Mouse (Mus musculus) stomach, postnatal 0 days (tissue): ENCODE measurements around the gene Ifi214.
"Not testable (repeated sequence)": the region's sequence is repeated elsewhere in the genome, so short reads cannot be mapped to it uniquely, and the experiment has no call there.

ENCODE experiments used
- CTCF ChIP-seq: IDR thresholded peaks from 2 replicates; pipeline ENCODE4 v1.5.1; 2016; ENCODE audit warnings: antibody characterized with exemption, low read depth, mild to moderate bottlenecking, moderate library complexity
- EP300 ChIP-seq: optimal IDR thresholded peaks from 2 replicates; pipeline ENCODE3; 2016; ENCODE audit warnings: antibody characterized with exemption

DNA sequence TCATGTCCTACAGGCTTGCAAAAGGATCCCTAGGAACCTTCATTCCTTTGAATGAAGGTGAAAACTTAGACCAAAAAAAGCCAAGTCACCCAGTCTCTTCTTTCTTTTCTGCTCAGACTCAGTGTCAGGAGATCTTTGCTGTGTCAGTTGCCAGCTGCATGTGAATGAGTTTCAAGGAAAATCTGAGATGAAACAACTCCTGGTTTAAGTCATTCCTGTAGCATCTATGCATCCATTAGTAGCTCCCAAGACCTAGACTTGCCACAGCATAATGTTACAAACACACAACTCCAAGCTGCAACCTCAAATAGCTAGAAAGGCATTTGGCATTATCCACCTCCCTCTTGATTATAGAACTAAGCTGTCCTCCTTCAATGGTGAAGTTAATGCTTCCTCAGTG, 44.3 kb downstream of the Ifi214 start:
- TF ChIP-seq EP300, CTCF: not testable (repeated sequence)
